Mouse (Mus musculus) CD4-positive, CD25-positive, alpha-beta regulatory T cell, adult 2 months (primary cell): ENCODE results near the gene Cacna1i.

ENCODE experiments used
- DNase-seq: peaks from one replicate; pipeline ENCODE4 v3.0.0-alpha.2; 2012; ENCODE audit warnings: low read depth, low spot score

Gene Cacna1i

GRCm38 (mm10) chr15:80401387-80401898, 114.4 kb downstream of the Cacna1i start:
- no peak for DNase-seq

GRCm38 (mm10) chr15:80401980-80402379, 114.9 kb downstream of the Cacna1i start:
- DNase-seq = no peak

- no peak for DNase-seq
Measured at GRCm38 (mm10) chr15:80407873-80408272, 120.8 kb downstream of the Cacna1i start.

GRCm38 (mm10) chr15:80410661-80411060, 123.6 kb downstream of the Cacna1i start:
- DNase-seq = no peak

GRCm38 (mm10) chr15:80413070-80413469, 126.0 kb downstream of the Cacna1i start:
- no peak for DNase-seq

- no peak for DNase-seq
Measured at GRCm38 (mm10) chr15:80413988-80414721, 127.1 kb downstream of the Cacna1i start.

GRCm38 (mm10) chr15:80415132-80415531, 128.1 kb downstream of the Cacna1i start:
- no peak for DNase-seq

- DNase-seq = no peak
Measured at GRCm38 (mm10) chr15:80417066-80417465, 130.0 kb downstream of the Cacna1i start.

- no peak for DNase-seq
Measured at GRCm38 (mm10) chr15:80418146-80418545, 131.1 kb downstream of the Cacna1i start.

- no peak for DNase-seq
Measured at GRCm38 (mm10) chr15:80430324-80430723, 143.3 kb downstream of the Cacna1i start.

GRCm38 (mm10) chr15:80436961-80437360, 149.9 kb downstream of the Cacna1i start:
- DNase-seq = no peak

- DNase-seq = no peak
Measured at GRCm38 (mm10) chr15:80437996-80438395, 151.0 kb downstream of the Cacna1i start.

- no peak for DNase-seq
Measured at GRCm38 (mm10) chr15:80438423-80438822, 151.4 kb downstream of the Cacna1i start.

- DNase-seq = no peak
Measured at GRCm38 (mm10) chr15:80440195-80440594, 153.2 kb downstream of the Cacna1i start.

GRCm38 (mm10) chr15:80445956-80446687, 159.1 kb downstream of the Cacna1i start:
- no peak for DNase-seq
